Mouse (Mus musculus): ENCODE results near the gene Lmf1.

Gene Lmf1

GRCm38 (mm10) chr17:25642032-25642431 lies 63.1 kb downstream of the Lmf1 start:
- no peak for DNase-seq (ENCODE audit: low spot score in 2 of 2)

- DNase-seq (ENCODE audit: low spot score in 2 of 2), result no peak
Measured at GRCm38 (mm10) chr17:25643517-25644294, 64.8 kb downstream of the Lmf1 start.

- no peak for DNase-seq (ENCODE audit: low spot score in 2 of 2)
Measured at GRCm38 (mm10) chr17:25644761-25645160, 65.9 kb downstream of the Lmf1 start.

- no peak for DNase-seq (ENCODE audit: low spot score in 2 of 2)
Measured at GRCm38 (mm10) chr17:25645661-25646060, 66.8 kb downstream of the Lmf1 start.

- no peak for DNase-seq (ENCODE audit: low spot score in 2 of 2)
Measured at GRCm38 (mm10) chr17:25647901-25648300, 69.0 kb downstream of the Lmf1 start.

DNA sequence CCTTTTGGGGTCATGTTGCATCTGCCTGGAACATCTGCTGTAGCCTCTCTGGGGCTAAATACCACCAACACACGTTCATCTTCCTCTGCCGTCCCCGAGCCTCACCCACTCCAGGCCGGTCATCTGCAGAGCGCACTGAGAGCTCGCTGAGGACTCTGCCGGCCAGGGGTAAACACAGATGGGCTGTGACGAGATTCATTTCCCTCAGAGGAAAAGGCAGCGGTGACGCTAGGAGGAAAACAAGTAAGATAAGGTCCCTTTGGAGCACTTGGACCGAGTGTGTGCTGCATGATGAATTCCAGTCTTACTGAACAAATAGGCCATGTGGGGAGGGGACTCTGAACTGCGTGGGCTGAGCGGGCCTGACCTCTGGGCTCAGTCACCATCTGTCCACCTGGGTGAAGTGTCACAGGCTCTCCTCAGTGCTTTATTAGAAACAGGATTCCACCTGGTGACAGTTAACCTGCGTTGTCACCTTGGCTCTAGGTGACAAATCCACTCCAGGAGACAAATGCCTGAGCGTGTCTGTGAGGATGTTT lies 69.9 kb downstream of the Lmf1 start:
- no peak for DNase-seq (ENCODE audit: low spot score in 2 of 2)

- no peak for DNase-seq (ENCODE audit: low spot score in 2 of 2)
Measured at GRCm38 (mm10) chr17:25650726-25651125, 71.8 kb downstream of the Lmf1 start.

- no peak for DNase-seq (ENCODE audit: low spot score in 2 of 2)
Measured at GRCm38 (mm10) chr17:25652272-25652671, 73.4 kb downstream of the Lmf1 start.

GRCm38 (mm10) chr17:25656142-25656825 lies 77.4 kb downstream of the Lmf1 start:
- no peak for DNase-seq (ENCODE audit: low spot score in 2 of 2)

GRCm38 (mm10) chr17:25656826-25657189 lies 77.9 kb downstream of the Lmf1 start:
- no peak for DNase-seq (ENCODE audit: low spot score in 2 of 2)

- no peak for DNase-seq (ENCODE audit: low spot score in 2 of 2)
Measured at GRCm38 (mm10) chr17:25663213-25663835, 84.4 kb downstream of the Lmf1 start.

GRCm38 (mm10) chr17:25665485-25665884 lies 86.6 kb downstream of the Lmf1 start:
- DNase-seq (ENCODE audit: low spot score in 2 of 2), result no peak

- DNase-seq (ENCODE audit: low spot score in 2 of 2), result no peak
Measured at GRCm38 (mm10) chr17:25665891-25666290, 87.0 kb downstream of the Lmf1 start.

GRCm38 (mm10) chr17:25668481-25669055 lies 89.7 kb downstream of the Lmf1 start:
- DNase-seq (ENCODE audit: low spot score in 2 of 2), result no peak

- DNase-seq (ENCODE audit: low spot score in 2 of 2), result no peak
Measured at GRCm38 (mm10) chr17:25672982-25673381, 94.1 kb downstream of the Lmf1 start.

GRCm38 (mm10) chr17:25677969-25678368 lies 99.1 kb downstream of the Lmf1 start:
- no peak for DNase-seq (ENCODE audit: low spot score in 2 of 2)

- no peak for DNase-seq (ENCODE audit: low spot score in 2 of 2)
Measured at GRCm38 (mm10) chr17:25679818-25680217, 100.9 kb downstream of the Lmf1 start.

DNA sequence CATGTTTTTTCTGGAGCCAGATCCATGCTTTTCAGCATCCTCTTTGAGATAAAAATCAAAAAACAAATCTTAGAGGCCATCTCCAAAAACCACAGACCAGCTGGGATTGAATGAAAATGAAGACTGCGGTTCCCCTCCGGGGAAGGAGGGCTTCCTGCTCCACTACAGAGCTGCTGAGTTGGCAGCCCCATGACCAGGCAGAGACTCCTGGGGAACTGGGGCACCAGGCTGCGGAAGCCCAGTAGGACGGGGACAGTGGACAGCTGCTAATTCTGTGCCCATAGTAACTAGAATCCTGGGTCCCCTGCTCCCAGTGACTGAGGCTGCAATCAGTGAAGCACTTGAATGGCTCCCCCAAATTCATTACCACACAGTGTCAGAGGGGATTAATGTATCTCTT lies 102.8 kb downstream of the Lmf1 start:
- DNase-seq (ENCODE audit: low spot score in 2 of 2), result no peak

DNA sequence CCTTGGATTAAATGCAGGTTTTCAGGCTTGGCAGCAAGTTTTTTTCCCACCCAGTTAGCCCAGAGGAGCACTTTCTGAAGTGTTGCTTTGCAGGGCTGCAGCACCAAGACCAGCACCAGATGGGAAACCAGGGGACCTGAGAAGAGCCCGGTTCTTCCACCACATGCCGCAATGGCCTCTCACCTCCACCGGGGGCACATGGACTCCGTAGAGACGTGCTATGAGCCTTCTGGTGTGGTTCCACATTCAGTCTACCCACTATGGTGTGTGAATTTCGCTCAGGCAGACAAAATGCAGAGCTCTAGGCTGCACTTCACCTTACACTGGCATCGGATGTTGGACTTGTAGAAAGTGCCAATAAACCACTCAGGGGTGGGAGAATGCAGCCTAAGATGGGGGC lies 107.4 kb downstream of the Lmf1 start:
- DNase-seq (ENCODE audit: low spot score in 2 of 2), result no peak

GRCm38 (mm10) chr17:25688922-25689321 lies 110.0 kb downstream of the Lmf1 start:
- no peak for DNase-seq (ENCODE audit: low spot score in 2 of 2)

GRCm38 (mm10) chr17:25696263-25696662 lies 117.4 kb downstream of the Lmf1 start:
- no peak for DNase-seq (ENCODE audit: low spot score in 2 of 2)

DNA sequence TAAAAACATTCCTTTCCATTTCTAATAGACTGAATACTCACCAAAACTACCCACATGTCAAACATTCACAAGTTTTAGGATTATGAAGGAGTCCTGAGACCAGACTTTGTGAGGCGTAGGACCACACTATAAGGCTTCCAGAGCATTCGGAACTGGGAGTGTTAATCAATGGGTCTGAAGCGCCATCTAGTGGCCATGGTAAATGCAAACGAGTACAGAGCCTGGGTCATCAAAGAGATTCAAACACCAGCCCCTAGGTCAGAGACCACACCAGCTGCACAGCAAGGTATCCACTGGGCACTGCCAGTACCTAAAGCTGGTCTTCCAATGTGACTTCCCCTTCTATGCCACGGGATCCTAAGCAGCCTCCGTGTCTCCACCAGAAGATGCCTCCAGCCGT lies 119.6 kb downstream of the Lmf1 start:
- peak; percentile 58 to 85 for DNase-seq (ENCODE audit: low spot score in 2 of 2)

Data from spleen, postnatal 4 days (tissue).